Mouse (Mus musculus) kidney, adult 2 months (tissue): ENCODE measurements around the gene Grhl1. TPM values are rescaled to one million over a fixed set of nuclear protein-coding genes. Genes with fewer than 3 reads are reported as not detected.
A peak's percentile ranks its signal among the peaks of the same experiment; 100 is the strongest.

Experiments used
- DNase-seq: peaks from one replicate; pipeline ENCODE4 v3.0.0; 2021
- H3K27ac ChIP-seq: fragments of 200-500 bp; 2 replicates; pipeline ENCODE4 v1.5.1; 2012; ENCODE audit warnings: low read depth, low read length, control low read depth, inconsistent platforms; ENCODE audit not compliant: insufficient read depth
- H3K27me3 ChIP-seq: fragments of 200-500 bp; replicated peaks from 2 replicates; pipeline ENCODE4 v1.6.1; 2012; ENCODE audit warnings: mild to moderate bottlenecking, moderate library complexity, low read length, inconsistent platforms; ENCODE audit not compliant: control insufficient read depth, insufficient read depth
- H3K36me3 ChIP-seq: fragments of 200-500 bp; 2 replicates; pipeline ENCODE4 v1.6.1; 2012; ENCODE audit warnings: mild to moderate bottlenecking, moderate library complexity, low read length, inconsistent platforms; ENCODE audit not compliant: control insufficient read depth, insufficient read depth
- H3K4me1 ChIP-seq: fragments of 200-500 bp; 2 replicates; pipeline ENCODE4 v1.6.1; 2011; ENCODE audit warnings: low read length; ENCODE audit not compliant: control insufficient read depth, insufficient read depth
- H3K4me3 ChIP-seq: fragments of 200-500 bp; 2 replicates; pipeline ENCODE4 v1.5.1; 2011; ENCODE audit warnings: mild to moderate bottlenecking, low read depth, low read length, control low read depth; ENCODE audit not compliant: insufficient read depth
- CTCF ChIP-seq: fragments of 200-500 bp; conservative IDR thresholded peaks from 2 replicates; pipeline ENCODE4 v1.5.1; 2011; ENCODE audit warnings: low read depth, mild to moderate bottlenecking, control low read depth, low read length, moderate library complexity, mixed read lengths; ENCODE audit not compliant: insufficient read depth, insufficient read length
- POLR2A ChIP-seq: fragments of 200-500 bp; IDR thresholded peaks from one replicate; pipeline ENCODE4 v1.6.1; 2011; ENCODE audit warnings: low read depth, low read length, control low read depth
- WGBS: fragments of 180-500 bp; shearing (Covaris S2); methylation state at CpG from one replicate; pipeline ENCODE4 v1.1.7; 2018; 5-methylcytosine and 5-hydroxymethylcytosine counted together
- polyA plus RNA-seq: library from polyadenylated mRNA; depleted of rRNA; stranded (reverse); fragments of >200 nt; gene quantifications from 2 replicates; pipeline ENCODE4 v1.2.3, GENCODE M21; 2012

The Grhl1 gene
- polyA plus RNA-seq, 1 experiment = 0.72 TPM

GRCm38 (mm10) chr12:24606166-24606565 lies 34.1 kb downstream of the Grhl1 start:
- no peak overlapping the region for H3K27ac ChIP-seq
- DNase-seq = no peak
- no peak overlapping the region for H3K4me3 ChIP-seq
- H3K36me3 ChIP-seq = no peaks in the 10 kb centered on the region
- H3K4me1 ChIP-seq = no peaks in the 10 kb centered on the region
- no peaks in the 10 kb centered on the region for H3K27me3 ChIP-seq
- TF ChIP-seq CTCF (no peak), POLR2A (no peak)
- 75% methylated on average over 10 of the region's 10 CpGs for WGBS

- WGBS = 74% methylated on average over 6 of the region's 6 CpGs
- Histone ChIP-seq H3K27me3 (no peaks in the 10 kb centered on the region), H3K4me1 (peaks cover 4% of the 10 kb centered on the region), H3K4me3 (no peak overlapping the region), H3K27ac (no peak overlapping the region), H3K36me3 (no peaks in the 10 kb centered on the region)
- TF ChIP-seq CTCF = no peak
- no peak for TF ChIP-seq POLR2A
- DNase-seq = no peak
Measured at GRCm38 (mm10) chr12:24612591-24612990, 40.5 kb downstream of the Grhl1 start.

- Histone ChIP-seq H3K4me1 (peaks cover 4% of the 10 kb centered on the region), H3K27me3 (no peaks in the 10 kb centered on the region), H3K27ac (no peak overlapping the region), H3K36me3 (no peaks in the 10 kb centered on the region), H3K4me3 (no peak overlapping the region)
- TF ChIP-seq POLR2A (no peak), CTCF (no peak)
- 86% methylated on average over 17 of the region's 17 CpGs for WGBS
- no peak for DNase-seq
Measured at GRCm38 (mm10) chr12:24614452-24615075, 42.5 kb downstream of the Grhl1 start.

- no peak for TF ChIP-seq POLR2A
- no peak for TF ChIP-seq CTCF
- peak; percentile 65 for DNase-seq
- Histone ChIP-seq H3K27ac (no peak overlapping the region), H3K4me1 (peaks cover 4% of the 10 kb centered on the region), H3K27me3 (no peaks in the 10 kb centered on the region), H3K36me3 (no peaks in the 10 kb centered on the region), H3K4me3 (no peak overlapping the region)
- 23% methylated on average over 3 of the region's 3 CpGs for WGBS
Measured at GRCm38 (mm10) chr12:24615140-24615539, 43.1 kb downstream of the Grhl1 start.

GRCm38 (mm10) chr12:24619436-24619835 lies 47.4 kb downstream of the Grhl1 start:
- Histone ChIP-seq H3K4me3 (no peak overlapping the region), H3K4me1 (peaks cover 4% of the 10 kb centered on the region), H3K27ac (no peak overlapping the region), H3K36me3 (no peaks in the 10 kb centered on the region), H3K27me3 (no peaks in the 10 kb centered on the region)
- DNase-seq = no peak
- 82% methylated on average over 4 of the region's 4 CpGs for WGBS
- TF ChIP-seq POLR2A = no peak
- TF ChIP-seq CTCF = no peak

GRCm38 (mm10) chr12:24623486-24624251 lies 51.6 kb downstream of the Grhl1 start:
- TF ChIP-seq POLR2A = no peak
- Histone ChIP-seq H3K36me3 (no peaks in the 10 kb centered on the region), H3K27ac (no peak overlapping the region), H3K27me3 (no peaks in the 10 kb centered on the region), H3K4me3 (no peak overlapping the region), H3K4me1 (peaks cover 14% of the 10 kb centered on the region; the same call in 1 of the 2 replicates)
- 85% methylated on average over 12 of the region's 12 CpGs for WGBS
- no peak for DNase-seq

GRCm38 (mm10) chr12:24626401-24626800 lies 54.3 kb downstream of the Grhl1 start:
- Histone ChIP-seq H3K36me3 (no peaks in the 10 kb centered on the region), H3K27ac (peak overlapping the region; percentile 19; the same call in 1 of the 2 replicates), H3K4me1 (peaks cover 14% of the 10 kb centered on the region; the same call in 1 of the 2 replicates), H3K4me3 (no peak overlapping the region), H3K27me3 (no peaks in the 10 kb centered on the region)
- no peak for TF ChIP-seq CTCF
- no peak for TF ChIP-seq POLR2A
- whole genome bisulfite sequencing = 50% methylated on average over 5 of the region's 5 CpGs
- DNase-seq = peak; percentile 73
